Mouse (Mus musculus) lung, adult 2 months (tissue): ENCODE measurements around the gene Tspan4. TPM values are rescaled to one million over a fixed set of nuclear protein-coding genes. Genes with fewer than 3 reads are reported as not detected.

Experiments used
- DNase-seq: peaks from one replicate; pipeline ENCODE4 v3.0.0; 2022
- H3K4me1 ChIP-seq: fragments of 200-500 bp; 2 replicates; pipeline ENCODE4 v1.6.1; 2011; ENCODE audit warnings: low read length; ENCODE audit not compliant: control insufficient read depth, insufficient read depth
- H3K4me3 ChIP-seq: fragments of 200-500 bp; replicated peaks from 2 replicates; pipeline ENCODE3; 2011; ENCODE audit warnings: low read depth, mild to moderate bottlenecking, control low read depth, low read length; ENCODE audit errors: extremely low read depth
- CTCF ChIP-seq: fragments of 200-500 bp; IDR thresholded peaks from 2 replicates; pipeline ENCODE4 v1.5.1; 2011; ENCODE audit warnings: mild to moderate bottlenecking, low read length, control low read depth; ENCODE audit not compliant: insufficient read depth
- POLR2A ChIP-seq: fragments of 200-500 bp; IDR thresholded peaks from 2 replicates; pipeline ENCODE4 v1.6.1; 2011; ENCODE audit warnings: low read depth, mild to moderate bottlenecking, control low read depth, low read length, borderline replicate concordance; ENCODE audit errors: extremely low read depth
- WGBS: fragments of 180-500 bp; shearing (Covaris S2); methylation state at CpG from one replicate; pipeline ENCODE4 v1.1.7; 2018; 5-methylcytosine and 5-hydroxymethylcytosine counted together
- polyA plus RNA-seq: library from polyadenylated mRNA; depleted of rRNA; stranded (reverse); fragments of >200 nt; gene quantifications from 2 replicates; pipeline ENCODE4 v1.2.3, GENCODE M21; 2012

Gene Tspan4
- polyA plus RNA-seq, 1 experiment = 91.1 TPM

- no peak for DNase-seq
- whole genome bisulfite sequencing = 87% methylated on average over 17 of the region's 17 CpGs
- TF ChIP-seq POLR2A (no peak; the same call in 1 of the 2 replicates), CTCF (no peak)
- Histone ChIP-seq H3K4me3 (no peak overlapping the region), H3K4me1 (peaks cover 29% of the 10 kb centered on the region)
These were observed 15.7 kb upstream of the Tspan4 start for GRCm38 (mm10) chr7:141459301-141459711.

DNA sequence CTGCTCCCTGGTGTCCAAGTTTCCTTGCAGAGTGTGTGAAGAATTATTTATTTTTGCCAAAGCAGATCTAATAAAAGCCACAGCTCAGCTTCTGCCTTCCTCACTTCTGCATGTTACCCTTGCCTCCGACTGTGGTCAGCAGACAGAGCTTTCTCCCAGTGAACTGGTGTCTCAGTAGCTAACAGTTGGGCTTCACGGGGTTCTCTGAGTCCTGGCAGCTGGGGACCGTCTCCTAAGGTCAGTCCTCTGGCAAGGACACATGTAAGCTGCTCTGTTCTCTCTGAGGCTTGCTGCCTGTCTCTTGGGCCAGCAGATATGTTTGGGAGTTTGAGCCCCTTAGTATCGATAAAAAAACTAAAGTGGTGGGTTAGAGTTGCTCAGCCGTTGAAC, 15.0 kb upstream of the Tspan4 start:
- peaks cover 30% of the 10 kb centered on the region for H3K4me1 ChIP-seq
- WGBS = 42% methylated on average over 5 of the region's 5 CpGs
- peak; percentile 27 for DNase-seq
- no peak overlapping the region for H3K4me3 ChIP-seq
- no peak for TF ChIP-seq POLR2A
- no peak for TF ChIP-seq CTCF

DNA sequence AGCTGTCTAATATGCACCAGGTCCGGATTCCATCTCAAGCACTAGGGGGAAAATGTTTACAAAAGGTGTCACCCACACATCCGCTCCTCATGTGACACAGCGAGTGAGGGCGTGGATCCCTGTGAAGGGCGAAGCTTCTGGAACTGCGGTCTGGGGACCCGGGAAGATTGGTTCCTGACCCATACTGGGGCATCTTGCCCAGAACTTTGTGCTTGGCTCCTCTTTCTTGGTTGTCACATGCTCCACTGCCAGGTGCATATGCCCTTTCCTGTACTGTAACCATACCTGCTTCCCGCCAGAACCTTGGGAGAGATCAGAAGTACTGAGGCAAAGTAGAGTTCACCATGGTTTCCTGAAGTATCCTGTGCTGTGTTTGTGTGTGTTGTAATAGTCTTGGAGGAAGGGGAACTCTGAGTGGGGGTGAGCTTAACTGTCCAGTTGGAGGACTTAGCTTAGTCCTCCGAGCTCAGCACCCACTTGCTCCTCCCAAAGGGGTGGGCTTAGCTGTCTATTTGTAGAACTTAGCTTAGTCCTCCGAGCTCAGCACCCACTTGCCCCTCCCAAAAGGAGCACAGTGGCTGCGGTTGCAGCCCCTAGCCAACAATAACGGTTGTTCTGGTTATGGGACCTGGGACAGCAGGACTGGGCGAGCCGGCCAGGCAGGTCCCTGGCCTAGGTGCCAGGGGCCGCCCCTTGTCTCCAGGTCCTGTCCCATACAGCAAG, 14.5 kb upstream of the Tspan4 start, which contains the start of gene Cracr2b:
Gene Cracr2b, plus strand, starts transcription at position 704 of the 723 bp plus-strand sequence.
- peak; percentile 71 for DNase-seq
- TF ChIP-seq POLR2A = peak; percentile 76; the same call in 1 of the 2 replicates
- TF ChIP-seq CTCF = no peak
- Histone ChIP-seq H3K4me3 (peak within 1 kb of the TSS; percentile 85), H3K4me1 (peaks cover 34% of the 10 kb centered on the region)
- 33% methylated on average over 15 of the region's 15 CpGs for WGBS

- H3K4me1 ChIP-seq = peaks cover 35% of the 10 kb centered on the region
- peak; percentile 62 for DNase-seq
- TF ChIP-seq POLR2A (peak; percentile 60; the same call in 1 of the 2 replicates), CTCF (no peak)
- WGBS = 2% methylated on average over 58 of the region's 59 CpGs
- H3K4me3 ChIP-seq = peak overlapping the region; percentile 85
These were observed 13.3 kb upstream of the Tspan4 start for GRCm38 (mm10) chr7:141461521-141462332.

DNA sequence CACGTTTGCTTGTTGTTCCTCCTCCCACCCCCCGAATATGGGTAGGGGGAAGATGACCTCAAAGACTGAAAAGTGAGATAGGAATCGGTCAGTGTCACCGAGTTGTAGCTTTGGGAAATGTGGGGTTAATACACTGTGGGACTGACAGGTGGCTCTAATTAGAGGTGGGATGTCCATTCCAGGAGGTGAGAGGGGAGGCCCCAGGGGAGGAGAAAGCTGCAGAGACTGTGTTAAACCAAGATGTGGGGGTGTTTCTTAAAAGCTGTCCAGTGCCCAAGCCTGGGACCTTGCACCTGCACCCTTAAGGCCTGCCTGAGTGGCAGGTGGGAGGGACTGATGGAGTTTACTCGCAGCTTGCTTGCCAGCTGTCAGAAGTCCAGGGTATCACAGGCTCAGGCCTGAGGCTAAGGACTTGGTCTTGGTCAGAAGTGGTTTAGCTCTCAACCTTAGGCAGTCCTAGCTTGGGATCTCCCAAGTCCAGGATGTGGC, 12.7 kb upstream of the Tspan4 start:
- DNase-seq = peak; percentile 79
- 11% methylated on average over 5 of the region's 5 CpGs for WGBS
- TF ChIP-seq POLR2A (no peak; the same call in 1 of the 2 replicates), CTCF (no peak)
- Histone ChIP-seq H3K4me1 (peaks cover 36% of the 10 kb centered on the region), H3K4me3 (peak overlapping the region; percentile 85)

GRCm38 (mm10) chr7:141463824-141464602, 11.0 kb upstream of the Tspan4 start:
- Histone ChIP-seq H3K4me3 (peak overlapping the region; percentile 72), H3K4me1 (peaks cover 41% of the 10 kb centered on the region)
- TF ChIP-seq POLR2A (peak; percentile 89; the same call in 1 of the 2 replicates), CTCF (no peak)
- peak; percentile 77 for DNase-seq
- WGBS = 29% methylated on average over 12 of the region's 12 CpGs

DNA sequence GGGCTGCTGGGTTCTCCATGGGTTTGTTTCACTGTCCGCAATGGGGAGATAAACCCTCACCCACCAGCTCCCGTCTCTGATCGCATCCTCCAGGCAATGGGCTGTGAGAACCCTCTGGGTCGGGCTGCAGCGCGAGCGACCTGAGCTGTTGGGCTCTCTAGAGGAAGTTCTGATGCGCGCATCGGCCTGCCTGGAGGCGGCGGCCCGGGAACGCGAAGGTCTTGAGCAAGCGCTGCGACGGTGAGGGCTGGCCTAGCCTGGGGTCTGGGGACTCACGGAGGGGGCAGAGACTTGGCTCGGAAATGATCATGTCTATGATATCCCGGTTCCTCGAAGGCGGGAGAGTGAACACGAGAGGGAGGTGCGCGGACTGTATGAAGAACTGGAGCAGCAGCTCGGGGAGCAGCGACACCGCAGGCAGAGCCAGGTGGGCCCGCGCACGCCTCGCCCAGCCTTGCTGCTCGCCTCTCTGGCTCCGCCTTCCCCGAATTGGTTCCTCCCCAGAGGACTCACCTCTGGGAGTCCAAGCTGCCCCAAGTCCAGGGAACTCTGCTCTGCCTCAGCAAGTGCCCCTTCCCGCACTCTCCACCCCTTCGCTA, 10.3 kb upstream of the Tspan4 start:
- TF ChIP-seq CTCF = no peak
- TF ChIP-seq POLR2A = no peak
- 26% methylated on average over 38 of the region's 38 CpGs for WGBS
- H3K4me3 ChIP-seq = peak overlapping the region; percentile 72
- peak; percentile 59 for DNase-seq
- H3K4me1 ChIP-seq = peaks cover 43% of the 10 kb centered on the region

DNA sequence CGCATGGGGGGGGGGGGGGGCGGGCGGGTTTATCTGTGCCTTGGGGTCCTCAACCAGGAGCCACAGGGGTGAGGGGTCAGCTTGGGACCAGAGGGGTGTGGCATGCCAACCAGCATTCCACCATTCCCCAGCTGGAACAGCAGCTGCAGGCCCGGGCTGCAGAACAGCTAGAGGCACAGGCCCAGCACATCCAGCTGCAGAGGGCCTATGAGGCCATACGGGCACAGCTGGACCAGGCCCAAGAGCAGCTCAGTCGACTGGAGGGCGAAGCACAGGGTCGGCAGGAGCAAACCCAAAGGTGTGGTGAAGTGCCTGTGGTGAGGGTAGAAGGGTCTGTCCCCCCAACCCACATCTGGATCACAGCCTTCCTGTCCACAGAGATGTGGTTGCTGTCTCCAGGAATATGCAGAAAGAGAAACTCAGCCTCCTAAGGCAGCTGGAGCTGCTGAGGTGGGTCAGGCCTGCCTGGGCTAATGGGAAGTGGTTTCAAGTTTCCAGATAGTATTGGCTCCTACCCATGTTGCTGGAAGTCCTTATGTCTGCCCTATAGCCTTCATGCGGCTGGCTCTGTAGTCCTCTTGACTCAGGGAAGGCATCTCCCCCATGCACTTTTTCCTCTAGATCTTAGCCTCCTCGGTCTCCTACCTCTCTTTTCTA, 9.5 kb upstream of the Tspan4 start:
- DNase-seq = no peak
- H3K4me1 ChIP-seq = peaks cover 36% of the 10 kb centered on the region
- H3K4me3 ChIP-seq = no peak overlapping the region
- WGBS = 39% methylated on average over 8 of the region's 10 CpGs
- no peak for TF ChIP-seq CTCF
- no peak for TF ChIP-seq POLR2A

GRCm38 (mm10) chr7:141466045-141466394, 9.0 kb upstream of the Tspan4 start:
- DNase-seq = peak; percentile 40
- TF ChIP-seq POLR2A (no peak), CTCF (no peak)
- H3K4me3 ChIP-seq = no peak overlapping the region
- H3K4me1 ChIP-seq = peaks cover 35% of the 10 kb centered on the region
- WGBS = 51% methylated on average over 7 of the region's 7 CpGs
